Mouse (Mus musculus) retina, postnatal 1 day (tissue): Measurements from ENCODE around the gene Fam92a.
"Not testable (repeated sequence)": the region's sequence is repeated elsewhere in the genome, so short reads cannot be mapped to it uniquely, and the experiment has no call there.

Experiments
- DNase-seq: peaks from one replicate; pipeline ENCODE4 v3.0.0-alpha.2; 2012

Gene Fam92a

DNA sequence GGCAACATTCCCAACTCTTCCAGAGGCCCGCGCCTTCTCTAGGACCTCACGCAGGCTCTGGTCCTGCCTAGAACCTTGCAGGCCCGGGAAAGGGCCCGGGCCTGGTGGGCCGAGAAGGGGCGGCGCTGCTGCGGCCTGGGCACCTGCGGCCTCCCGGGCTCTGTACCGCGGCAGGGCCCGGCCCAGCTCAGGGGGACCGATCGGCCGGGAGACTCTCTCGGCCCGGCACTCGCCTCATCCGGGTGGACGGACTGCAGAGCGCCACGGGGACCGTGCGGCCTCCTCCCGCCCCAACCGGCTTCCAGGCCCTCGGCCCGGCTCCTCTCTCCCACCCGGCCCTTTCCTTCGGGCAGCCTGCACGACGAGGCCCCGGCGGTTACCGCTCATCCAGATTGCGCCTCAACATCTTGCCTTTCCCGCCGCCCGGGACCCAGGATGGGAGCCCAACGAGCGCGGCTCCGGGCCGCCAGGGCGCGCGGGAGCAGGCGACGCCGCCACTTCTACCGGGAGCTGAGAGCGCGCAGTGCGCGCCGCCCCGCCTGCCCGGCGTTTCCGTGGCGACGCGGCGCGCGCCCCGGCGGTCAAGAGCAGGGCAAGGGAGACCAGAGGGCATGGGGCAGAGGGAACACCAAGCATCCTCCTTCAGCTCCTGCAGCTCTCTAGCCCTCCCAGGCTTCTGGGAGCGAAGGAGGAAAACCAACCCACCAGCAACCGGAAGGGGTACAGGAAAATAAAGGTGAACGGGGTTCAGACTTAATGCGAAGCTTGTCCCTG lies at the start of gene Fam92a:
Gene Fam92a (minus strand): TSS at position 698 of the 774 bp plus-strand sequence.
- DNase-seq = peak; percentile 90

DNA sequence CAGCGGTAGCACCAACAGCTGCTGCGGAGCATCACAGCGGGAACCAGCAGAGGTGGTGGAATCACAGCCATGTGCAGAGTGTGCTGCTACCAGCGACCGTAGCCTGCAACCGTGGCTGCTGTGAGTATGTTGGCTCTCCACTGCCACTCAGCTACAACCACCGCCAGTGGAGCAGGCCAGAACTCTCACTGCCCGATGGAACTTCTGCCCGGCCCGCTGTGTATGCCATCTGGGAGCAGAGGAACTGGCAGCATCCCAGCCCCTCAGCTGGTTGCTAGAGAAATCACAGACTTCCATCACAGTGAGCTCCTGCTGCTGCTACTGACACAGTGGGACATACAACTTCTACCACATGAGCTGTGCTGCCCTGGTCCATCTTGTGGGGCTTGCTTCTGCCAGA lies 7.2 kb upstream of the Fam92a start:
- no peak for DNase-seq

DNA sequence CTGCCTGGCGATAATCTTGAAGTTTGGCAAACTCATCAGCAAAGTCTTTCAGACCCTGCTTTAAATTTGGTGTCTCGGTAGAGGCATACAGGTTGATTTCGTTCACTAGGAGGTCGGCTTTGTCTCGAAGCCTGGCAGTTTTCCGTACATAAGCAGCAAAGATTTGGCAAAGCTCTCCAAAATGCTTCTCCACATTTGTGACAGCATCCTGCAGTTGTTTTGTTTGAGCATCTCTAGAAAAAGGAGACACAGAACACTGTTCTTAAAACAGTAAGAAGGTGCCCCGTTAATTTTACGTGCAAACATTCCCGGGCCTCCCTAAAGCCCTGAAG lies 863 bp downstream of the Fam92a start:
- DNase-seq = no peak

DNA sequence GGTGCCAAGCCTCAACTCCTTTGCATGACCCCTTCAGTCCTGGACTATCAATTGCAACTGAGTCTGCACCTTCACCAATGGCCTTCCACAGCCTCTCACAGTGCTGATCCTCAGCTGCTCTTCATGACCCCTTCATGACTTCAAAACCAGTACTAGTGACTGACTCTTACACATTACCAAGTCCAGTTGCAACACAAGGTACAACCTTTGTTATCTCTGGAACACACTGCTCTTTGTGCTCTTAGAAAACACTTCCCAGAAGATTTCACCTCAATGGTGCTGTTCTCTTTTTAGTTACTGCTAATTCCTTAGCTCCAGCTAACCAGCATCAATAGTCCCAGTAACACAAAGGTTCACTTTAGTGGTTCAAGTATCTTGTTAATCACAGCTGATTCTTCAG lies 24.2 kb downstream of the Fam92a start:
- no peak for DNase-seq

DNA sequence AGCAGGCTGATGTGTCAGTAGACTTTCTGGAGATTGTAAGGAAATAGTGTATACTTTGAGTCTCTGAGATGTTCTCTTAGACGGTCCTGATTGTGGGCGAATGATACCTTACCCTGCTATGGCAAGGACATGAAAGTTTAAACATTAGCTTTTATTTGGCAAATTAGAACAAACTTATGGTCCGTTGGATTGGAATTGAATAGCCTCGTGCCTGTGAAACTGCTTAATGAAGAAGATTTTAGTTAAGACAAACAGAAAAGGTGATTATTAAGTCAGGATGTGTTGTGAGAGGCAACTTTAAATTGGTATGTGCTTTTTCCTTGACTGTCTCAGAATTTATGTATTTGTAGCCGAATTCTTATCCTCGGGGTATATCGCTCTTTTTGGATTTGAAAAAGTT lies 30.3 kb downstream of the Fam92a start:
- DNase-seq = not testable (repeated sequence)

DNA sequence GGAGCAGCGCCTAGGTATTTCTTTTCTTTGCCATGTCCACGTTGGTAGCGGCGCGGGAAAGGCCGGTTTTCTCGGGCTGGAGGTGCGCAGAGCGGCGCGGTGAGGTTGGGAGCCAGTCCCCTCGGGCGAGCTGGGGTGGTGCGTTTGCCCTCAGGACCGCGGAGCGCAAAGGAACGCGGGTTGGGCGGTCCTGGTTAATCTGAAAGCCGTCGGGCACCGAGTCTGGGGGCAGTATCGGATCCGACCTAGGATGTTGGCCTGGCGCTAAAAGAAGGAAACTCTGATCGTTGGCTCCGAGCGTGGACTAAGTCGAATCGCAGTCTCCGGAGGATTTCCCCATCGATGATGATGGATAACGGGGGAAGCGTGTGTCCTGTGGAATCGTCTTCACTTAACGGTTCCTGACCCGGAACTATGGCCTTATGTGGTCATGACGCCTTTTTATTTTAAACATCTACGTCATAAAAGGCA lies 31.2 kb downstream of the Fam92a start:
- DNase-seq = peak; percentile 37

DNA sequence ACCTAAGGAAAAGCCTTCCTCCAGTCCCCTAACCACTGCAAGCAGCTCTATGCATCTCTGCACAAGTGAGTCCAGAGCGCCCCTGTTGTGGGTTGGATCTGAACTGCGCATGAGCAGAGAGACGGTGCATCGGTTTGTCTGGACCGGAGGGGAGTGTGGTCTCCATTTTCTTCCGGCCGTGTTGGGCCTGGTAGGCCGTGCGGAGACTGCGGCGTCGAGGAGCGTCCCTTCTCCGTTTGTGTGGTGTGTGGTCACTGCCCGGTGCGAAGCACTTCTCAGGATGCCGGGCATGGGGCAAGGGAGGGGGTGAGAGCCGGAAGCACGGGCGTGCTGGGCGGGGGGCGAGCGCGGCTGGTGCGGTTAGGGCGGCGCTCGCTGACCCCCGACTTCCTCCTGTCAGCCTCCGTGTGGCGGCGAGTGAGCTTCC lies 31.7 kb downstream of the Fam92a start, which contains the start of gene Rbm12b1:
Gene Rbm12b1 (plus strand): TSS at position 124 of the 427 bp plus-strand sequence.
- DNase-seq = peak; percentile 93
